Mouse (Mus musculus) lung, postnatal 0 days (tissue): ENCODE data around the gene S100z. TPM values are rescaled to one million over a fixed set of nuclear protein-coding genes. Genes with fewer than 3 reads are reported as not detected.

Experiments used
- ATAC-seq: fragments of 200-750 bp; cut with Nextera tagmentation; 2 replicates; pipeline ENCODE4 v1.8.0; 2017; ENCODE audit warnings: moderate library complexity
- DNase-seq: peaks from one replicate; pipeline ENCODE4 v3.0.0-alpha.2; 2016; ENCODE audit warnings: low spot score
- H3K27ac ChIP-seq: fragments of 300-500 bp; sonication (generic); 2 replicates; pipeline ENCODE4 v1.5.1; 2014; ENCODE audit warnings: antibody characterized with exemption, mild to moderate bottlenecking, low read length, mixed read lengths
- H3K27me3 ChIP-seq: fragments of 300-500 bp; sonication (generic); replicated peaks from 2 replicates; pipeline ENCODE4 v1.6.1; 2014; ENCODE audit warnings: low read length, mixed read lengths; ENCODE audit not compliant: insufficient read depth
- H3K36me3 ChIP-seq: fragments of 300-500 bp; sonication (generic); 2 replicates; pipeline ENCODE4 v1.6.1; 2014; ENCODE audit warnings: low read length, mixed read lengths; ENCODE audit not compliant: insufficient read depth
- H3K4me1 ChIP-seq: fragments of 300-500 bp; sonication (generic); 2 replicates; pipeline ENCODE4 v1.6.1; 2014; ENCODE audit warnings: antibody characterized with exemption, low read depth, low read length, mixed read lengths; ENCODE audit not compliant: insufficient read depth
- H3K4me2 ChIP-seq: fragments of 300-500 bp; sonication (generic); replicated peaks from 2 replicates; pipeline ENCODE4 v1.6.1; 2014; ENCODE audit warnings: low read depth, mild to moderate bottlenecking, low read length, moderate library complexity, mixed read lengths
- H3K4me3 ChIP-seq: fragments of 300-500 bp; sonication (generic); 2 replicates; pipeline ENCODE4 v1.5.1; 2014; ENCODE audit warnings: low read depth, low read length
- H3K9ac ChIP-seq: fragments of 300-500 bp; sonication (generic); replicated peaks from 2 replicates; pipeline ENCODE4 v1.6.1; 2014; ENCODE audit warnings: low read depth, mild to moderate bottlenecking
- H3K9me3 ChIP-seq: fragments of 300-500 bp; sonication (generic); 2 replicates; pipeline ENCODE4 v1.6.1; 2016; ENCODE audit warnings: low read length, mixed read lengths
- CTCF ChIP-seq: IDR thresholded peaks from 2 replicates; pipeline ENCODE4 v1.5.1; 2016; ENCODE audit warnings: antibody characterized with exemption, mild to moderate bottlenecking
- EP300 ChIP-seq: IDR thresholded peaks from 2 replicates; pipeline ENCODE4 v1.6.1; 2016; ENCODE audit warnings: antibody characterized with exemption, mild to moderate bottlenecking, control low read depth
- WGBS: fragments of 180-500 bp; shearing (Covaris S2); extraction: QIAGEN DNeasy Blood & Tissue Kit; methylation state at CpG from one replicate; pipeline ENCODE4 v1.1.7; 2014; 5-methylcytosine and 5-hydroxymethylcytosine counted together
- polyA plus RNA-seq: library from polyadenylated mRNA; unstranded; fragments of >200 nt; fragmentation: Nextera tagmentation; extraction: Ambion mirVana; gene quantifications from 2 replicates; pipeline ENCODE4 v1.2.1, GENCODE M21; 2015

Gene S100z
- polyA plus RNA-seq, 1 experiment from 2014 or later = not detected

- Histone ChIP-seq H3K4me3 (no peak overlapping the region), H3K27ac (no peak overlapping the region), H3K27me3 (no peaks in the 10 kb centered on the region), H3K4me2 (no peak overlapping the region), H3K9ac (no peak overlapping the region), H3K4me1 (no peaks in the 10 kb centered on the region), H3K36me3 (no peaks in the 10 kb centered on the region), H3K9me3 (no peaks in the 10 kb centered on the region)
- DNase-seq (no peak), ATAC-seq (no peak)
- no peak for TF ChIP-seq CTCF
- no peak for TF ChIP-seq EP300
- WGBS = 89% methylated on average over 9 of the region's 9 CpGs
Observed at GRCm38 (mm10) chr13:95450636-95451210, 27.8 kb downstream of the S100z start.

GRCm38 (mm10) chr13:95449730-95450129 is 28.8 kb downstream of the S100z start:
- peaks cover 6% of the 10 kb centered on the region; the same call in 1 of the 2 replicates for H3K27me3 ChIP-seq
- no peaks in the 10 kb centered on the region for H3K4me1 ChIP-seq
- ATAC-seq (no peak), DNase-seq (no peak)
- no peaks in the 10 kb centered on the region for H3K36me3 ChIP-seq
- H3K4me2 ChIP-seq = no peak overlapping the region
- no peak overlapping the region for H3K9ac ChIP-seq
- H3K9me3 ChIP-seq = no peaks in the 10 kb centered on the region
- no peak for TF ChIP-seq EP300
- TF ChIP-seq CTCF = no peak
- 52% methylated on average over 3 of the region's 3 CpGs for WGBS
- H3K27ac ChIP-seq = no peak overlapping the region
- no peak overlapping the region for H3K4me3 ChIP-seq

GRCm38 (mm10) chr13:95444824-95445223 is 33.7 kb downstream of the S100z start, which contains the start of gene Crhbp:
Gene Crhbp (minus strand): TSS chr13:95444924.
- TF ChIP-seq EP300 (no peak), CTCF (no peak)
- Histone ChIP-seq H3K9me3 (no peaks in the 10 kb centered on the region), H3K4me2 (peak within 1 kb of the TSS; percentile 51), H3K9ac (no peak within 1 kb of the TSS), H3K4me1 (peaks cover 7% of the 10 kb centered on the region; the same call in 1 of the 2 replicates), H3K27me3 (peaks cover 16% of the 10 kb centered on the region), H3K27ac (no peak within 1 kb of the TSS), H3K36me3 (no peaks in the 10 kb centered on the region), H3K4me3 (peak within 1 kb of the TSS; percentile 22)
- DNase-seq = no peak
- ATAC-seq = no peak
- WGBS = 50% methylated on average over 11 of the region's 11 CpGs

- 18% methylated on average over 7 of the region's 7 CpGs for WGBS
- Histone ChIP-seq H3K27me3 (peaks cover 16% of the 10 kb centered on the region), H3K9ac (no peak overlapping the region), H3K4me2 (no peak overlapping the region), H3K27ac (no peak overlapping the region), H3K9me3 (no peaks in the 10 kb centered on the region), H3K4me3 (no peak overlapping the region), H3K36me3 (no peaks in the 10 kb centered on the region), H3K4me1 (peaks cover 7% of the 10 kb centered on the region; the same call in 1 of the 2 replicates)
- DNase-seq (no peak), ATAC-seq (no peak)
- TF ChIP-seq EP300 (no peak), CTCF (no peak)
Observed at GRCm38 (mm10) chr13:95444291-95444690, 34.2 kb downstream of the S100z start.

- peak overlapping the region; percentile 22 for H3K4me3 ChIP-seq
Observed at GRCm38 (mm10) chr13:95443376-95444233, 34.9 kb downstream of the S100z start.

GRCm38 (mm10) chr13:95442901-95443300 is 35.6 kb downstream of the S100z start:
- H3K4me2 ChIP-seq = no peak overlapping the region

More at GRCm38 (mm10) chr13:95443376-95444233, 34.9 kb downstream of the S100z start:
- WGBS = 2% methylated on average over 46 of the region's 46 CpGs
- H3K4me2 ChIP-seq = peak overlapping the region; percentile 51
- no peaks in the 10 kb centered on the region for H3K9me3 ChIP-seq
- no peak overlapping the region for H3K9ac ChIP-seq
- H3K4me1 ChIP-seq = peaks cover 7% of the 10 kb centered on the region; the same call in 1 of the 2 replicates
- H3K27me3 ChIP-seq = peaks cover 16% of the 10 kb centered on the region
- no peaks in the 10 kb centered on the region for H3K36me3 ChIP-seq
- DNase-seq (peak; percentile 70), ATAC-seq (peak; percentile 75)
- H3K27ac ChIP-seq = no peak overlapping the region
- TF ChIP-seq CTCF (peak; percentile 53), EP300 (no peak)

More at GRCm38 (mm10) chr13:95442901-95443300, 35.6 kb downstream of the S100z start:
- Histone ChIP-seq H3K27ac (no peak overlapping the region), H3K9ac (no peak overlapping the region), H3K4me3 (no peak overlapping the region), H3K4me1 (peaks cover 7% of the 10 kb centered on the region; the same call in 1 of the 2 replicates), H3K36me3 (no peaks in the 10 kb centered on the region), H3K27me3 (peaks cover 16% of the 10 kb centered on the region), H3K9me3 (no peaks in the 10 kb centered on the region)
- no peak for ATAC-seq
- WGBS = 36% methylated on average over 4 of the region's 4 CpGs
- DNase-seq = no peak
- TF ChIP-seq CTCF = no peak
- no peak for TF ChIP-seq EP300
